Mouse (Mus musculus) cerebellum, adult 11 months (tissue): ENCODE measurements around the gene Lefty1.
"Not testable (repeated sequence)": the region's sequence is repeated elsewhere in the genome, so short reads cannot be mapped to it uniquely, and the experiment has no call there.

ENCODE experiments used
- DNase-seq: peaks from one replicate; pipeline ENCODE4 v3.0.0; 2022

Lefty1 gene

DNA sequence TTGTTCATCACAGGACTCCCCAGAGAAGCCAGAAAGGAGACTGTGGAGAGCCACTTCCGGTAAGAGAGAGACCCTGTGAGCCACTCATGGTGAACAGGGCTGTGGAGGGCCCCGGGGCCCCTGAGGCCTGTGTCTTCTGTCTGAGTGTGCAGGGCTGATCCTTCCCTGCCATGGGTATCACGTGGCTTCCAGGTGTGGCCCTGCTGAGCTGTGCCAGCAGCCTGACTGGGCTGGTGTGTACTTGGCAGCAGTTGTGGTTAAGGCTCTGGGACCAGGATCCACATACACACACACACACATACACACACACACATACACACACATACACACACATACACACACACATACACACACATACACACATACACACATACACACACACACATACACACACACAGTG, 23.2 kb downstream of the Lefty1 start:
- no peak for DNase-seq

- DNase-seq = no peak
Observed at GRCm38 (mm10) chr1:180958797-180959196, 24.0 kb downstream of the Lefty1 start.

- no peak for DNase-seq
Observed at GRCm38 (mm10) chr1:180965786-180966185, 31.0 kb downstream of the Lefty1 start.

DNA sequence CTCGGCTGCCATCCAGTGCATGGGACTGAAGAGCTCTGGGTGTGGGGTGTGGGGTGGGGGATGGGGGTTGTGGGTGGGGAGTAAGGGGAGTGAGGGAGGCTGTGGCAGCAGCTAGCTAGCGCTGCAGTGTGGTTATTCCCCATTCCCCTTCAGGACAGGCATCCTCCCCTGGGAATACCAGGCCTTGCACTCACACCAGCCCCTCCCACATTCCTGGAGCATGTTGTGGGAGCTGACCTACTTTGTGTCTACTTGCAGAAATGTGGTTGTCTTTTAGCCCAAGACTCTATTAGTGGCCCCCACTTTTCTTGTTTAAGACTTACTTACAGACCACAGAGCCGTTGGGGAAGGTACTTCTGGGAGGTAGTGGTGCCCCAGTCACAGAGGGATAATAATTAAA, 31.7 kb downstream of the Lefty1 start:
- DNase-seq = no peak

GRCm38 (mm10) chr1:180967261-180967660, 32.4 kb downstream of the Lefty1 start:
- DNase-seq = no peak

DNA sequence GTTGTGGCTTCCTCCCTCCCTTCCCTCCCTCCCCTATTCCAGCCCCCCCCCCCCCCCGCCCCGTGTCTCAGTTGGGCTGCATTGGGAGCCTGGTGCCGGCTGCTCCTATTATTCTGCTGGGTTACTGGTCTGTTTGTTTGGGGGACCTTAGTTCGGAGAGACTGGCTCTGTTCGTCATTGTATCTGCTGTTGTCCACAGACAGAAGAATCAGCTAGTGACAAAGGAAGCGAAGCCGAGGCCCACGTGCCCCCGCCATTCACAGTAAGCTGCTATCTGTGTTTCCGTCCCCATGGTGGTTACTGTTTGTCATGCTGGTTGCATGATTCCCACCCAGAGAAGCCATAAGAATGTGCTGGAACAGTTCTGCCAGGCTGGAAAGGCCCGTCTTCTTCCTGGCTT, 38.1 kb downstream of the Lefty1 start:
- no peak for DNase-seq

- no peak for DNase-seq
Observed at GRCm38 (mm10) chr1:180974126-180974746, 39.4 kb downstream of the Lefty1 start.

GRCm38 (mm10) chr1:180976110-180976679, 41.4 kb downstream of the Lefty1 start:
- DNase-seq = no peak

- DNase-seq = no peak
Observed at GRCm38 (mm10) chr1:180979484-180980251, 44.8 kb downstream of the Lefty1 start.

DNA sequence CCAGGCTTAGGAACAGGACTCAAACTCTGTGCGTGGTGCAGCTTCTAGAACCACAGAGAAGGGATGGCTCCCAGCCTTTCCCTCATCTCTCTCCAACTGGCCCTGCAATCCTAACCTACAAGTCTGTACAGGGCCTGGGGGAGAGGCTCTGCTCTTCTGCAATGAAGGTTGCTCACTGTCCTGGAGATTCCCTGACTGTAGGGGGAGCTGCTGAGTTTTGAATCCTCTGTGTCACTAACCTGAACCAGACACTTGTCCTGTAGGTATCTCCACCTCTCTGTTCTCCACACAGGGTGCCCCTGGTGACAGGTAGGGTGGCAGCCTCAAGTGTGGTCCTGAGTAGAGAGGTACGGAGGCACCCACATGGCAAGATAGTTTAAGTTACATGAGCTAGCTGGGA, 45.6 kb downstream of the Lefty1 start:
- DNase-seq = no peak

DNA sequence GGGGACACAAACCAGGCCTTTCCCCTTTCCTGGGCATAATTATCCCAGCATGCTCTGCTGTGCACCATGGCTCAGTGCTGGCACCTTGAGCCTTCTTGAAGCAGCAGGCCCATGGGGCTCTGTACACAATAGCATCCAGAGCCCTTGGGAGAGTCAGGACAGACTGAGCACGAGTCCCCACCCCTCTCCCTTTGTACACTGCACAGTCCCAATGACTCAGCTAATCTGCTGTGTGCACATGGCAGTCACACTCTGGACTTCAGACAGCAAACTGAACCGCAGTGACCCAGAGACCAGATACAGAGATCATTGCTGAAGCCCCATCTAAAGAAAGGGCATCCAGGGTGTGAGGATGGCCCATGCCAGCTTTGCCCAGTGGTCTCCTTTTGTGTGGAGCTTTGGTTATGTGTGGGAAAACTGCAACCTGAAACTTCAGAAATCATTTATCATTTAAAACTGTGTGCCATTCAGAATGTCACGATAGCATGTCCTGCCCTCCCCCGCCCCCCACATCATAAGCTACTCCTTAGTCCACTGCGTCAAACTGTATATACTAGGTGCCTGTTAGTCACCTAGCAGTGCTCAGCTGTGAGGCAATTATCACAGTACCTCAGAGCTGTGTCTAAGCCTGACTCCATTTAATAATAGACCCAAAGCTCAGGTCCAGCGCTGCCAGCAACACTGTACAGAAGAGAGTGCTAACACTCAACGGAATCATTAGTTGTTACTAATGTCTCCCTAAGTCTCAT, 46.6 kb downstream of the Lefty1 start:
- DNase-seq = not testable (repeated sequence)

- DNase-seq = no peak
Observed at GRCm38 (mm10) chr1:180986701-180987100, 51.9 kb downstream of the Lefty1 start.

DNA sequence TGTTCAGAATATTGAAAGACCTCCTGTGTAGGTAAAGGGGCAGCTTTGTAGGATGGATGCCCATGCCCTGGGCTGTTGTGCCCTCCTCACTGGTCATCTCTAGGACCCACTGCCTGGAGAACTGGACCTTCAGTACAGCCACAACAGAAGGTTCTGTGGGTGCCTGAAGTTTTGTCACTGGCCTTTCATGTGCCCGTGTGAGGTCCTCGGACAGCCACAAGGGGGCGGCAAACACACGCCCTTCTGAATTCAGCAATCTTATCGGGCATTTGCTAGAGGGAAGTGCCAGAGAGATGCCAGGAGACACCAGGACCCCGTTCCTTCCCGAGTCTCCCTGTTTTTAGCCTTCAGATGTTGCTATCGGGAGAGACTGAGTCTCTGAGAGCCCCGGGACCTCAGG, 52.9 kb downstream of the Lefty1 start:
- peak; percentile 66 for DNase-seq
